Mouse (Mus musculus) thymus, adult 2 months (tissue): ENCODE measurements around the gene Efnb2.

ENCODE experiments used
- CTCF ChIP-seq: fragments of 200-500 bp; IDR thresholded peaks from 2 replicates; pipeline ENCODE4 v1.5.1; 2012; ENCODE audit warnings: mild to moderate bottlenecking, control low read depth, low read length, moderate library complexity, borderline replicate concordance; ENCODE audit not compliant: control insufficient read depth, poor library complexity, insufficient read depth; ENCODE audit errors: extremely low read depth
- POLR2A ChIP-seq: fragments of 200-500 bp; IDR thresholded peaks from 2 replicates; pipeline ENCODE4 v1.6.1; 2012; ENCODE audit warnings: mild to moderate bottlenecking, low read length, control low read depth, moderate library complexity; ENCODE audit not compliant: control insufficient read depth, poor library complexity, insufficient read depth; ENCODE audit errors: extremely low read depth

DNA sequence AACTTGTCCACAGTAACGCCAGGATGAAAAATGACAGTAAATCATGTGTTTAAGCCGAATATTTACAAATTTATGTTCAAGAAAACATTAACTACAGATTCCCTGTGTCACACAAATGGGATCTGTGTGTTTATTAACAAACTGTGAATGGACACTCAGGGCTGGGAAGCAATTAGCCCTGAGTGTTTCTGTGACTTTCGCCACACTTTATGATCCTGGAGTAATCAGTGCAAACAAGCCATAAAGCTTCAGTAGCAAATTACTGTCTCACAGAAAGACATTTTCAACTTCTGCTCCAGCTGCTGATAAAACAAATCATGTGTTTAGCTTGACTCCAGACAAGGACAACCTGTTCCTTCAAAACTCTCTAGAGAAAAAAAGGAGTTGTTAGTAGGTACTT is 21.7 kb upstream of the Efnb2 start:
- TF ChIP-seq CTCF (no peak), POLR2A (no peak)
